Mouse (Mus musculus) hindbrain, embryonic 15.5 days (tissue): ENCODE measurements at regions not wholly inside any gene's neighbourhood (a gene's known extent, or its start where the extent isn't known, plus 50 kb on each side); places are given as distances from the start of the nearest gene placed in this dataset.

ENCODE experiments used
- ATAC-seq: fragments of 200-750 bp; cut with Nextera tagmentation; 2 replicates; pipeline ENCODE4 v1.8.0; 2017; ENCODE audit warnings: low read depth, moderate number of reproducible peaks, moderate TSS enrichment; ENCODE audit not compliant: low FRiP score
- H3K27ac ChIP-seq: fragments of 300-500 bp; sonication (generic); replicated peaks from 2 replicates; pipeline ENCODE4 v1.5.1; 2015; ENCODE audit warnings: mild to moderate bottlenecking, inconsistent platforms
- H3K27me3 ChIP-seq: fragments of 300-500 bp; sonication (generic); 2 replicates; pipeline ENCODE4 v1.6.1; 2015; ENCODE audit warnings: control low read depth, inconsistent platforms
- H3K36me3 ChIP-seq: fragments of 300-500 bp; sonication (generic); 2 replicates; pipeline ENCODE4 v1.6.1; 2015; ENCODE audit warnings: control low read depth, inconsistent platforms
- H3K4me1 ChIP-seq: fragments of 300-500 bp; sonication (generic); replicated peaks from 2 replicates; pipeline ENCODE4 v1.6.1; 2015; ENCODE audit warnings: control low read depth, inconsistent platforms
- H3K4me2 ChIP-seq: fragments of 300-500 bp; sonication (generic); 2 replicates; pipeline ENCODE4 v1.6.1; 2015; ENCODE audit warnings: moderate library complexity, mild to moderate bottlenecking, inconsistent platforms
- H3K4me3 ChIP-seq: fragments of 300-500 bp; sonication (generic); 2 replicates; pipeline ENCODE4 v1.5.1; 2015; ENCODE audit warnings: mild to moderate bottlenecking, inconsistent platforms
- H3K9ac ChIP-seq: fragments of 300-500 bp; sonication (generic); 2 replicates; pipeline ENCODE4 v1.6.1; 2015; ENCODE audit warnings: inconsistent platforms
- H3K9me3 ChIP-seq: fragments of 300-500 bp; sonication (generic); 2 replicates; pipeline ENCODE4 v1.6.1; 2016; ENCODE audit warnings: control low read depth, inconsistent platforms
- WGBS: fragments of 180-500 bp; shearing (Covaris S2); methylation state at CpG from one replicate; pipeline ENCODE4 v1.1.7; 2015; 5-methylcytosine and 5-hydroxymethylcytosine counted together

- Histone ChIP-seq H3K27me3 (no peaks in the 10 kb centered on the region), H3K27ac (peak overlapping the region; percentile 95), H3K4me3 (no peak overlapping the region), H3K4me2 (no peak overlapping the region), H3K9me3 (no peaks in the 10 kb centered on the region), H3K36me3 (no peaks in the 10 kb centered on the region), H3K9ac (no peak overlapping the region), H3K4me1 (peaks cover 61% of the 10 kb centered on the region)
- ATAC-seq: no peak
- 20% methylated on average over 2 of the region's 2 CpGs for WGBS
Measured at GRCm38 (mm10) chr12:86818201-86818600, 66.4 kb downstream of the Irf2bpl start.

- Histone ChIP-seq H3K27ac (peak overlapping the region; percentile 95), H3K4me3 (no peak overlapping the region), H3K4me1 (peaks cover 58% of the 10 kb centered on the region), H3K9ac (peak overlapping the region; percentile 2; the same call in 1 of the 2 replicates), H3K4me2 (peak overlapping the region; percentile 29; the same call in 1 of the 2 replicates), H3K36me3 (no peaks in the 10 kb centered on the region), H3K9me3 (no peaks in the 10 kb centered on the region), H3K27me3 (no peaks in the 10 kb centered on the region)
- 17% methylated on average over 11 of the region's 11 CpGs for WGBS
- ATAC-seq: peak; percentile 9; the same call in 1 of the 2 replicates
Measured at GRCm38 (mm10) chr12:86816702-86817610, 67.6 kb downstream of the Irf2bpl start.

DNA sequence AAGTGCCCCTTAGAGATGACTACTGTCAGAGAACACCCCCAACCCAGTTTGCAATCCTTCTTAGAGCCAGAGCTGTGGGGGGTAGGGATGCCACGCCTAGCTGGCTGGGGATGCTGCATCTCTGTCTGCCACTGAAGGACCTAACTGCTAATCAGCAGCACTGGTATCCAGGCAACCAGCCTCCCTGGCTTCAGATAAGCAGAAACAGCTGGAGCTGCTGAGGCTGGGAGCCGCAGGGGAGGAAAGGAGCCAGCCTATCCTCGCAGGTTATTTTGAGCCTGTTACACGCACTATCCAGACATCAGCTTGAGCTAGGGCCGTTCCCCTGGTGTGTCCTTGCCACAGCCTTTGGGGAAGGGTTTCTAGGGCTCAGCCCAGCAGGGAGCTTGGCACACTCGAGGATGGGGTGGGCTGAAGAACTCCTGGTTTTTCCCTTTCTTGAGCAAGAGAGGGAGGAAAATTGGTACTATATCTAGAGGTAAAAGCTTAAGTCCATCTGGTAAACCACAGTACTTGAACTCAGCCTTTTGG is 68.4 kb downstream of the Irf2bpl start:
- Histone ChIP-seq H3K9ac (peak overlapping the region; percentile 1; the same call in 1 of the 2 replicates), H3K27ac (peak overlapping the region; percentile 95), H3K9me3 (no peaks in the 10 kb centered on the region), H3K4me3 (no peak overlapping the region), H3K36me3 (no peaks in the 10 kb centered on the region), H3K4me2 (peak overlapping the region; percentile 29), H3K4me1 (peaks cover 58% of the 10 kb centered on the region), H3K27me3 (no peaks in the 10 kb centered on the region)
- ATAC-seq: peak; percentile 87
- WGBS: under 1% methylated on average over 6 of the region's 6 CpGs

DNA sequence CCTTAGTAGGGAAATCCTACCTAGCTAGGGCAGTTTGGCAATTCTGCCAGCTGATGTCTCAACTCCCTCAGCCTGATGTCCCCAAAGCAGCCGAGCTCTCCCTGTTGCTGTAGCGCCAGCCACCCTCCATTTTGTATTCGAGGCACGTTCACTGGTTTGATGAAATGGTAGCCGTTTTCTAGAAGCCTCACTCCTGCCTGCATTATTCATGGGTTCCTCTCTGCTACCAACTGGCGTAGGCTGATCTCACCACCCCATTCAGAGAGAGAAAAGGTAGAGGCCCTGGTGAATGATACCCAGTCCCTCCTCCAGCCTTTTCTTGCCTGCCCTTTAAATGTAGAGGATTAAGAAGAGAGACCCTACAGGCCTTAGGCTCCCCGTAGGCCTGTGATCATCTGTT is 69.9 kb downstream of the Irf2bpl start:
- H3K4me2 ChIP-seq: no peak overlapping the region
- no peak for ATAC-seq
- no peaks in the 10 kb centered on the region for H3K9me3 ChIP-seq
- H3K4me1 ChIP-seq: peaks cover 69% of the 10 kb centered on the region
- H3K4me3 ChIP-seq: no peak overlapping the region
- 33% methylated on average over 7 of the region's 7 CpGs for WGBS
- H3K27me3 ChIP-seq: no peaks in the 10 kb centered on the region
- H3K27ac ChIP-seq: peak overlapping the region; percentile 95
- no peak overlapping the region for H3K9ac ChIP-seq
- no peaks in the 10 kb centered on the region for H3K36me3 ChIP-seq
